9 mouse cellular contexts compared by ENCODE assay signal in genomic region chr5:111649012-111649411, GRCm38 (mm10).
DNase-seq lines count a peak whose midpoint lies in the region; ATAC-seq and TF ChIP-seq lines count a peak whose summit lies in the region.
"Had no signal": no experiment of that assay in that cellular context is flagged by ENCODE, and none has a peak within 500 bp of the region (broad histone marks: within the 10 kb centered on the region; RNA-seq: fewer than 3 reads in every experiment).

No protein-coding gene starts in this region.

- H3K9me3 ChIP-seq in forebrain, embryonic 16.5 days (ENCODE audit: control insufficient read depth, low read length) = no peaks in the 10 kb centered on the region
- no peaks in the 10 kb centered on the region for H3K9me3 ChIP-seq in liver, postnatal 0 days (ENCODE audit: low read length)

- H3K9ac ChIP-seq in forebrain, embryonic 16.5 days (replicated peaks; ENCODE audit: low read depth, low read length) = peak overlapping the region; percentile 15; the same call in 1 of the 2 replicates
- H3K9ac ChIP-seq in liver, postnatal 0 days (replicated peaks) = no peak overlapping the region

- peak; percentile 91 for DNase-seq in embryo, embryonic 10.5 days (ENCODE audit: low spot score)
- peak; percentile 81 for DNase-seq in heart, postnatal 4 days
- peak; percentile 82 to 88 for DNase-seq in kidney, postnatal 4 days
- peak; percentile 26 for DNase-seq in liver, postnatal 0 days
- peak; percentile 8 for DNase-seq in retina, postnatal 7 days (ENCODE audit: low read depth, low spot score)
- DNase-seq in c-Kit-positive CD71-positive TER-119-positive erythroid progenitor cells, embryonic 14.5 days (ENCODE audit: low spot score) = no peak

- peaks cover 32% of the 10 kb centered on the region for H3K4me1 ChIP-seq in forebrain, embryonic 16.5 days (replicated peaks; ENCODE audit: control insufficient read depth, insufficient read depth, low read length)
- H3K4me1 ChIP-seq in liver, postnatal 0 days (ENCODE audit: insufficient read depth) = no peaks in the 10 kb centered on the region

- no peak for TF ChIP-seq EP300 in liver, postnatal 0 days (IDR thresholded peaks at IDR 0.05; ENCODE audit: low read depth)

- TF ChIP-seq CTCF in liver, postnatal 0 days (IDR thresholded peaks at IDR 0.05; ENCODE audit: low read depth) = no peak

- no peaks in the 10 kb centered on the region for H3K27me3 ChIP-seq in forebrain, embryonic 16.5 days (replicated peaks; ENCODE audit: control insufficient read depth, insufficient read depth, low read length)
- no peaks in the 10 kb centered on the region for H3K27me3 ChIP-seq in liver, postnatal 0 days (ENCODE audit: insufficient read depth, low read length)

- H3K36me3 ChIP-seq in forebrain, embryonic 16.5 days (ENCODE audit: control insufficient read depth, insufficient read depth) = no peaks in the 10 kb centered on the region
- no peaks in the 10 kb centered on the region for H3K36me3 ChIP-seq in liver, postnatal 0 days (replicated peaks; ENCODE audit: insufficient read depth, low read length)

- peak; percentile 82 for ATAC-seq in forebrain, embryonic 16.5 days
- ATAC-seq in liver, postnatal 0 days = no peak
- ATAC-seq in megakaryocyte, adult 5-6 weeks (ENCODE audit: poor library complexity, severe bottlenecking) = no peak

- H3K4me3 ChIP-seq in forebrain, embryonic 16.5 days (replicated peaks; ENCODE audit: low read length) = no peak overlapping the region
- no peak overlapping the region for H3K4me3 ChIP-seq in liver, postnatal 0 days (ENCODE audit: low read depth, low read length)

- H3K4me2 ChIP-seq in forebrain, embryonic 16.5 days (ENCODE audit: low read length) = peak overlapping the region; percentile 20; the same call in 1 of the 2 replicates
- H3K4me2 ChIP-seq in liver, postnatal 0 days (ENCODE audit: low read depth, low read length) = no peak overlapping the region

- peak overlapping the region; percentile 64 for H3K27ac ChIP-seq in forebrain, embryonic 16.5 days (ENCODE audit: low read length)
- H3K27ac ChIP-seq in liver, postnatal 0 days (ENCODE audit: low read depth) = no peak overlapping the region
- H3K27ac ChIP-seq: macrophage had no signal

- WGBS in forebrain, embryonic 16.5 days = 14% methylated on average over 10 of the region's 10 CpGs
- 46% methylated on average over 10 of the region's 10 CpGs for WGBS in liver, postnatal 0 days (ENCODE audit: insufficient replicate concordance)
